In the genomic region with DNA sequence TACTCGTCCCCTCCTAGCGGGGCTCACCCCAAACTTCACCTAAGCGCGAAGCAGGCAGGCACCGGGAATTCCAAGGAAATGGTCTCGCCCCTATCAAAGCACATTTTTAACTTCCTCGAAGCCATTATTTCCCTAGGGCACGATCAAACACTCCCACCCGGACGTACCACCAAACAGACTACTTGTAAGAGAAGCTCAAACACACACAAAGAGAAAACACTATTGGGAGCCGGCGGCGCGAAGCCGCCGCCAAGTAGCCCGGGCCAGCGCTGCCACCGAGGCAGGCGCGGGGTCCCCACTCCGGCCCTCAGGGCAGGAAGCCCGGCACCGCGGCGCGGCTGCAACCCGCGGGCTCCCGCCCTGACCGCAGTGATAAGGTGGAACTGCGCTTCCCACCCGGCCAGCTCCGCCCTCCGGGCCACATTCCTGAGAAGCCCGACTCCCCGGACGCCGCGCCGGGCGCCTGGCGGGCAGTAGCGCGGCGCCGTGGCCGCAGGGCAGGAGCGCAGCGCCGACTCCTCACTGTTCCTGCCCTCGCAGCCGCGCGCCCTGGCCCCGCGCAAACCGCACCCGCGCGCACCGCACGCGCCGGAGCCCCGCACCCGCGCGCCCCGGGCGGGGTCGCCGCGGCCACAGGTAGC, we compare ENCODE assay signal across 8 mouse cellular contexts. TPM values are rescaled to one million over a fixed set of nuclear protein-coding genes. Genes with fewer than 3 reads are reported as not detected.
DNase-seq lines count a peak whose midpoint lies in the region; ATAC-seq lines count a peak whose summit lies in the region.

No protein-coding gene starts in this region.

- peaks cover 3% of the 10 kb centered on the region; the same call in 1 of the 2 replicates for H3K4me1 ChIP-seq in embryonic facial prominence, embryonic 11.5 days (ENCODE audit: control insufficient read depth, insufficient read depth, low read length)
- H3K4me1 ChIP-seq in heart, embryonic 12.5 days (replicated peaks), result peaks cover 26% of the 10 kb centered on the region
- no peaks in the 10 kb centered on the region for H3K4me1 ChIP-seq in kidney, embryonic 14.5 days (ENCODE audit: control insufficient read depth, insufficient read depth, low read length)

- WGBS in embryonic facial prominence, embryonic 11.5 days, result under 1% methylated on average over 44 of the region's 74 CpGs
- under 1% methylated on average over 74 of the region's 74 CpGs for WGBS in heart, embryonic 12.5 days
- under 1% methylated on average over 57 of the region's 74 CpGs for WGBS in kidney, embryonic 14.5 days

- ATAC-seq in embryonic facial prominence, embryonic 11.5 days (replicated peaks; ENCODE audit: insufficient number of reproducible peaks, low FRiP score, low TSS enrichment, low read depth), result peak; percentile 76
- peak; percentile 85 for ATAC-seq in heart, embryonic 12.5 days (ENCODE audit: insufficient number of reproducible peaks, low FRiP score)
- peak; percentile 83 for ATAC-seq in kidney, embryonic 14.5 days (ENCODE audit: low FRiP score, low TSS enrichment)

- peak overlapping the region; percentile 88 for H3K4me3 ChIP-seq in embryonic facial prominence, embryonic 11.5 days (ENCODE audit: low read depth, low read length)
- H3K4me3 ChIP-seq in heart, embryonic 12.5 days, result peak overlapping the region; percentile 93
- H3K4me3 ChIP-seq in kidney, embryonic 14.5 days (ENCODE audit: low read length), result peak overlapping the region; percentile 83

- no peaks in the 10 kb centered on the region for H3K36me3 ChIP-seq in embryonic facial prominence, embryonic 11.5 days (replicated peaks; ENCODE audit: control insufficient read depth, insufficient read depth, low read depth, low read length)
- H3K36me3 ChIP-seq in heart, embryonic 12.5 days, result no peaks in the 10 kb centered on the region
- no peaks in the 10 kb centered on the region for H3K36me3 ChIP-seq in kidney, embryonic 14.5 days (ENCODE audit: control insufficient read depth, insufficient read depth, low read length)

- DNase-seq in CD4-positive helper T cell, adult 2 months (ENCODE audit: low read depth, low spot score), result peak; percentile 53
- DNase-seq in adrenal gland, postnatal 10 days, result peak; percentile 83
- DNase-seq in embryonic facial prominence, embryonic 11.5 days (ENCODE audit: low spot score), result peak; percentile 74
- DNase-seq in lung, postnatal 14 days, result peak; percentile 79
- DNase-seq in retina, embryonic 14.5 days (ENCODE audit: low spot score), result peak; percentile 78
- peak; percentile 77 for DNase-seq in urinary bladder, adult 2 months (ENCODE audit: low spot score)

- peak overlapping the region; percentile 74 for H3K4me2 ChIP-seq in embryonic facial prominence, embryonic 11.5 days (ENCODE audit: low read depth, low read length)
- peak overlapping the region; percentile 84 for H3K4me2 ChIP-seq in heart, embryonic 12.5 days
- H3K4me2 ChIP-seq in kidney, embryonic 14.5 days (replicated peaks; ENCODE audit: low read depth, low read length), result peak overlapping the region; percentile 70

- H3K9me3 ChIP-seq in embryonic facial prominence, embryonic 11.5 days (replicated peaks; ENCODE audit: control insufficient read depth, low read length), result no peaks in the 10 kb centered on the region
- no peaks in the 10 kb centered on the region for H3K9me3 ChIP-seq in heart, embryonic 12.5 days (replicated peaks)
- H3K9me3 ChIP-seq in kidney, embryonic 14.5 days (ENCODE audit: control insufficient read depth, low read length), result no peaks in the 10 kb centered on the region

- H3K9ac ChIP-seq in embryonic facial prominence, embryonic 11.5 days (replicated peaks; ENCODE audit: low read length), result peak overlapping the region; percentile 80
- H3K9ac ChIP-seq in heart, embryonic 12.5 days, result peak overlapping the region; percentile 95
- peak overlapping the region; percentile 88 for H3K9ac ChIP-seq in kidney, embryonic 14.5 days (ENCODE audit: low read depth, low read length)

- no peaks in the 10 kb centered on the region for H3K27me3 ChIP-seq in embryonic facial prominence, embryonic 11.5 days (ENCODE audit: control insufficient read depth, insufficient read depth, low read length)
- H3K27me3 ChIP-seq in heart, embryonic 12.5 days (replicated peaks), result no peaks in the 10 kb centered on the region
- H3K27me3 ChIP-seq in kidney, embryonic 14.5 days (ENCODE audit: control insufficient read depth, insufficient read depth, low read length), result no peaks in the 10 kb centered on the region

- H3K27ac ChIP-seq in embryonic facial prominence, embryonic 11.5 days (replicated peaks; ENCODE audit: low read depth, low read length), result peak overlapping the region; percentile 94
- peak overlapping the region; percentile 99 for H3K27ac ChIP-seq in heart, embryonic 12.5 days (ENCODE audit: poor library complexity, severe bottlenecking)
- H3K27ac ChIP-seq in kidney, embryonic 14.5 days (ENCODE audit: low read depth, low read length), result peak overlapping the region; percentile 96

RNA-seq across cellular contexts. Expression of a gene that starts 0.8 kb away (rescaled TPM):
- total RNA-seq in adrenal gland, postnatal 10 days (2021), result 10 to 100 TPM; 36.5 to 39.1 TPM
- polyA plus RNA-seq in embryonic facial prominence, embryonic 11.5 days (2014; fragmentation: Nextera tagmentation; extraction: Ambion mirVana), result 28.0 and 32.2 TPM in 2 replicates
- 61.6 and 65.6 TPM in 2 replicates for polyA plus RNA-seq in heart, embryonic 12.5 days (2016; fragmentation: Nextera tagmentation; extraction: Ambion mirVana)
- polyA plus RNA-seq in kidney, embryonic 14.5 days (2014; fragmentation: Nextera tagmentation; extraction: Ambion mirVana), result 35.2 and 46.4 TPM in 2 replicates
- polyA plus RNA-seq in urinary bladder, adult 2 months (2012; rRNA removed), result 32.3 and 41.7 TPM in 2 replicates

Comparison
In these comparisons a context has a peak if more than half of its experiments do, and no peak if none do; other contexts are left out.
1. Peak in every context shown above with its lines: DNase-seq, ATAC-seq, H3K4me3 ChIP-seq and H3K27ac ChIP-seq.